Mouse (Mus musculus): ENCODE measurements around the gene Gm21897.
A peak's percentile ranks its signal among the peaks of the same experiment; 100 is the strongest.
"Not testable (repeated sequence)": the region's sequence is repeated elsewhere in the genome, so short reads cannot be mapped to it uniquely, and the experiment has no call there.

Gm21897 gene

DNA sequence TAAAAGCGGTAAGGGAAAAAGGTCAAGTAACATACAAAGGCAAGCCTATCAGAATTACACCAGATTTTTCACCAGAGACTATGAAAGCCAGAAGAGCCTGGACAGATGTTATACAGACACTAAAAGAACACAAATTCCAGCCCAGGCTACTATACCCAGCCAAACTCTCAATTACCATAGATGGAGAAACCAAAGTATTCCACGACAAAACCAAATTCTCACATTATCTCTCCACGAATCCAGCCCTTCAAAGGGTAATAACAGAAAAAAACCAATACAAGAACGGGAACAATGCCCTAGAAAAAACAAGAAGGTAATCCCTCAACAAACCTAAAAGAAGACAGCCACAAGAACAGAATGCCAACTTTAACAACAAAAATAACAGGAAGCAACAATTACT is at the start of gene Gm21897:
Gene Gm21897 (plus strand): TSS at position 301 of the 400 bp plus-strand sequence.
- DNase-seq: not testable (repeated sequence)

DNA sequence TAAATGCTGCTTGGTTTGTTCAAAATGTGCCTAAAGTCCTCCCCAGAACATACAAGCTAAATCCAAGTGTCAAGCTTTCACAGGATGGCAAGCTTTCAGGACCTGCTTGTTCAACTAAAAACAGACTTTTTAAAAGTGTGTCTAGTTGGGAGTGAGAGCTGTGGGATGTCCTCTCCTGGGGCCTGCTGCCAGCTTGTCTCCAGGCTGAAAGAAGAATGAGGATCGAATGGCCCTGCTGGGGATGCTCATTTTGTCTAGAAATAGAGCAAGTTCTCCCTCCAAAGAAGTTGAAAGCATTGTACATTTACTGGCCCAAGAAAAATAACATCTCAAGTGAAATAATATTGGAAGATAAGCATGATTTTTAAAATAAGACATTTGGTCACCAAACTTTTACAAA is 45.0 kb upstream of the Gm21897 start:
- DNase-seq: no peak

DNA sequence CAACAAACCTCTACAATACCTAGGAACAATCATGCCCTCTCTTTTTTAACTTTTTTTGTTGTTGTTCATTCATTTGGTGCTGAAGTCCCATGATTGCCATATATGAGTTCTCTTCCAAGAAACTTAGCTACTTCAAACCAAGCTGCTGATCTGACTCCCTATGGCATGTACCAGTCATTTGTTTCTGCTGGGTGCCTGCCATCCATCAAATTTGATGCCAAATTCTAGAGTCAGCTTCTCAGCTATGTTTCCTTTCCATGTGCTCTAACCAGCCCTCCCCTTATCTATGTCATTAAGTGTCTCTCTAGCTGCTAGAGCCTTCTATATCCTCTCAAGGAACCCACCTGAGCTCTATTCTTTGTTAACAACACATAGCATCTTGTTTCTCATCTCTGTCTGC is 39.8 kb upstream of the Gm21897 start:
- DNase-seq: no peak

DNA sequence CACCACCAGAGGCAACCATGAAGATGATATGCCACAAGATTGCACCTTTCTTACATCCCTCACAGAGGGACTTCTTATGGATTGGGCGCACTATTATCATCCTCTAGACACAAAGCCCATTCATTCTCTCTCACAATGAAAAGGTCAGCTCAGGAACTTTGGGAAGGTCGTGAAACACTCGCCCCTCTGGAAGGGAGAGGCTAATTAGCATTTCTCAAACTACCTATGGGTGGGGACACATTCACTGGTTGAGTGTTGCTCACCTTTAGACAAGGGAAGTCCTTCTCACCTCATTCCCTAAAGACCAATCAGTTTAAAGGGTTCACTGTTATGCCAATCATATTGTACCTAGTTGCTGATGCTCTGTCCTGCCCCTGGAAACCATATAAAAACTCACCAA is 24.2 kb upstream of the Gm21897 start:
- no peak for DNase-seq

DNA sequence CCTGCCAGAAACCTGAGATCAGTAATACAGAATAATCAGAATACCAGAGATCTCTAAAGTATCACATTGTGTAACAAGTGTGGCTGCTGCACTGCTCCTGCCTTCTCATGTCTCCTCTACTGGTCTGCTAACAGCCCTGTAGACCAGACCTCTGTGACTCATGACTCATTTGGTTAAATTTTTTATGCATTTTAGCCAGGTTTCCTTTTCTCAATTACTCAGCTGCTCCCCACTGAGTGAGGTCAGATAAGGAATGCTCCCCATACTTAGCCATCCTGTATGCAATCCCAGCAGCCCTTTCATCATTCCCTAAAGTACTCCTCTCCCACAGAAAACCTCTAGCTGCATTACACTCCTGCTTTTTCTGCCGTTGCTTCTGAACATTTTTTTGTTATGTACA is 23.0 kb upstream of the Gm21897 start:
- DNase-seq: no peak

DNA sequence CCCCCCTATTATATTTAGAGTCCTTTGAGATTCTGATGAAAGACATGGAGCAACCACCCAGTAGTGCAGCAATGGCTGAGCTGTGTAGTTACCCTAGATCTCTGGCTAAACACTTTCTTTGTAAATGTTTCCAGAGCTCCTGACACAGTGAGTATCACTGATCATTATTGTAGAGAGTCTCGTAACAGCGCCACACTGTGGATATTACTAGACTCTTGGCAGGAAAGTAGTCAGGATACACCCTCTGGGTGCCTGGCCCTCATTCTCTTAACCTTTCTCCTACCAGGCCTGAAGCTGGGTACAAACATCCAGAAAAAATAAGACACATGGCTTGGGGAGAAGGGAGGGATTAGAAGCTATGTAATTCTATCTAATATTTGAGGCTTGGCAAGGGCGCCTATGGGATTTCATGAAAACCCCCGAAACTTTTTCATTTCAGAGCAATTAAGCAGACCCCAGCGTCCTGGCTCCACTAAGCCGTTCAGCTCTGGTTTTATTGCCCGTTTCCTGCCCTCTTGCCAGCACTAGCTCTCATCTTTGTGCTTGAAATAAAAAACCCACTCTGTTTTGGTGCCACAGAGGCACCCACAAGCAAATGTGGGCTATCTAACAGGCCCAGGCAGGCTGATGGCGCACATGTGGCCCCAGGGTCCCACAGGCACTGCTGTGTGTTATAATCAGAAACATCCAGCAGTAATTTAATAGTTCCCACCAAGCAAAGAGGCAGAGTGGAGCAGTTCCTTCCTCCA is 22.2 kb upstream of the Gm21897 start:
- peak; percentile 43 for DNase-seq

DNA sequence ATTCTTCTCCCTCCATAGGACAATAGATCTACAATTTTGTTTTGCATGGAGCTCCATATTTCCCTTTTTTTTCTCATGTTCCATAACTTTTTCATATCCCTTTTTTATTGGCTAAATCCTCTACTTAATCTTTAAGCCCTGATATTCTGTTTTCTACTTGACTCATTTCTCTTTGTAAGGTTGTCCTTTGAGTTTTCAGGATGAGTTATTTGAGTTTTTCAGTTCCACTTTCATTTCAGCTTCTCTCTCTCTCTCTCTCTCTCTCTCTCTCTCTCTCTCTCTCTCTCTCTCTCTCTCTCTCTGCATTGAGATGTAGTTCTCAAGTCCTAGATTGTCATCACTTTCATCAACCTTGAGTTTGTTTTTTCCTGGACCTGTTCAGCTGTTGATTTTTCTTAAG is 17.3 kb downstream of the Gm21897 start:
- no peak for DNase-seq

DNA sequence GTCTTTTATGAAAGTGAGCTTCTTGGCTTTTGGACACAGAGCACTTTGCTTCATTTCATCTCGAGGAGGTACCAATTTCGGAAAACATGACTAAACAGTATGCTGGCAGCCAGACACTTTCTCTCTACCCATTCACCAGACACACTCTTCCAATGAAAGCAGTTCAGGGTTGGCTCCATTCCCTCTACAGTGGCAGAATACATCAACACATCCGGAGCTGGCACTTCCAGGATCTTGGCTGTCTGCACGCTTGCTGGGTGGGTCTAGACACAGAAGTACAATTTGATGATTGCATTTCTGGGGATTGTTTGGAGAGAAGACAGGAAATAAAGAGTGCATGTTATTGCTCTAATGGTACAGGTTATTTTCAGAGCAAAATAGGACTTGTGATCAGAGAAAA is 21.8 kb downstream of the Gm21897 start:
- DNase-seq: no peak

DNA sequence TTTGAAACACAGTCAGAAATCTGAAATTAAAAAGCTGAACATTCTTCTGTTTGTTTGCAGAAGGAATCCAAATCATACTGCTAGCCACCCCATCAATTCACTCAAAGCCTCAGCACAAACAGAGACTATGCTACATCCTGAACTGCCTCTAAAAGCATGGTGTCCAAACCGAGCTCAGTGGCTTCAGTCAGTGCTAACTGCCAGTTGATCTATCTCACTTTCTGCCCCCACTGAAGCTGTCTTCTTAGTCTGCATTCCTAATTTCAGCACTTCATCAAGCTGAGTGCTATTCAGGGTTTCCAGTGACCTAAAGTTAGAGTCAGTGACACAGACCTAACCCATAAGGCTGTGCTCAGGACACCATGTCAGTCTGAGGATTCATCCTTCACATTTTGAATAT is 28.8 kb downstream of the Gm21897 start:
- no peak for DNase-seq

DNA sequence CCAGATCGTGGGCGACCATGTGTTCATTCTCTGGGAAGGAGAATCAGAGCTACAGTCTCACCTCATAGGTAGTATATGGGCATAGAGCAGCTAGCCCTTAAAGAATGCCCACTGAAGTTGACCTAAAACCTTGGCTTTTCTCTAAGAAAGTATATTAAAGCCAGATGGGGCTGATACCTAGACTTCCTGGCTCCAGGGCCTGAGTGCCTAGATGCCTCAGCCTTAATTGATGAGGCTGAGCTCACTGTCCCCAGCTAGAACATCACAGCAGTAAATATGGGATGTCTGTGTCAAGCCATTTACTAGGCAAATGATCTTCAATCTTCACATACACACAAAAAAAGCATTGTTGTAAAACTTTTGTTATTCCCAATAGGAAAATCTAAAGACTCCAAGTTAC is 32.1 kb downstream of the Gm21897 start:
- no peak for DNase-seq

DNA sequence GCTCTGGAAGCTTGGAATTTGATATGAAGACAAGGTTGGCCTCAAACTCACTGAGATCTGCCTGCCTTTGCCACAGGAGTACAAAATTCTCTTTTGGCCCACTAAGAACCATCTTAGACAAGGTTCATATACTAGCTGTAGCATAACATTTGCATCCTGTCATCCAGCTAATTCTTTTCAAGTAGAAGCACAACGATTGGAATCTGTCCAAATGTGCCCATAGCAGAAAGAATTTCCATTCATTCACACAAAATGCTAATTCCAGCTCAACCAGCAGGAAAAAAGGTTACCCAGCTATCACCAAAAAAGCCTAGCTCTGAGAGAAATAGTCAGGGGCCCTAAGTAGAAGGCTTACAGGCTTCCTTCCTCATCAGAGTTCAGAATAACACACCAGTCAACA is 34.0 kb downstream of the Gm21897 start:
- no peak for DNase-seq

DNA sequence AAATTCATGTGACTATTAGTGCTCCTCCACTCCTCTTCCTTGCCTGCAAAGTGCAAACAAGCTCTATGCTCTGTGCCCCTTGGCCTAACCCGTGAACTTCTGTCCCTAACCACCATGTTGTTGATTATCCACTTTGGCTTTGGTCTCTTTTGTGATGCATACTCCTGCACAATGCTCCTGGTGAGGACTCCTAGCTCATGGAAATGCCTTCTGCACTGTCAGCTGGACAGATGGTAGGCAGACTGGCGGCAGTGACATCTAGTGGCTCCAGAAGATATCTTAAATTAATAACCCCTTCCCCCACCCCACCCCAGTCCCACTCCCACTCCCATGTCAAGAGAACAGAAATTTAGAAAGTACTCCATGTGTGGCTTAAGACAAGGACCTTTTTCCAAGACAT is 35.1 kb downstream of the Gm21897 start:
- DNase-seq: peak; percentile 1

DNA sequence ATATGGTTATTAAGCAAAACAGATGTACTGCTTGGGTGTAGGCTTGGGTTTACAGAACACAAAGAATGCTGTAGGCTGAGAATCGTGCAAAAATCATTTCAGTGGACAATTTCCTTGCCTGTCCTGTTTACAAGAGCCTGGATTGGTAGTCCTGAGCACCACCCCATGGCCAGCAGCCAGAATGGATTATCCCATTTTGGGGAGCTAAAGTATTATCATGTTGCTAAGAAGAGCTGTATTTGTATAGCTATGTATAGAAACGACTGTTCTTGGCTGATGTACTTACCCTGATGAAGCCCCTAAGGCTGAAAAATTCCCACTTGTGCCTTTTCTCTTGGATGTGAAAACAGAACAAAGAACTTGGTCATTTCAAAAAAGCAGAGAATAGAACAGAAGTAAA is 37.6 kb downstream of the Gm21897 start:
- no peak for DNase-seq

DNA sequence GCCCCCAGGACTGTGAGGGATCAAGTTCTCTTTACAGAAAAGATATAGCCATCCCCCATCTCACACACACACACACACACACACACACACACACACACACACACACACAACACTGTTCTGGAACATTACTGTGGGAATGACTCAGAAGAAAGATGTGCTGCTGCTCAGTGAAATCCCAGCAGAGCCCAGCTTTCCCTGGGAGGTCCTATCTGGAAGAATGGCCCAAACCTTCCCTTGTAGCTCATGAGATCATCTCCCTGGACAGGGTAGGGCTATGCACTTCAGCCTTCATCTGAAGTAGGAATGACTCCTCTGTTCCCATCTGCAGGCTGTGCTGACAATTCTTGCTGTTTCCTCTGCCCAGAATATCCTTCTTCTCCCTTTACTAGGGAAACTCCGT is 38.1 kb downstream of the Gm21897 start:
- DNase-seq: no peak

DNA sequence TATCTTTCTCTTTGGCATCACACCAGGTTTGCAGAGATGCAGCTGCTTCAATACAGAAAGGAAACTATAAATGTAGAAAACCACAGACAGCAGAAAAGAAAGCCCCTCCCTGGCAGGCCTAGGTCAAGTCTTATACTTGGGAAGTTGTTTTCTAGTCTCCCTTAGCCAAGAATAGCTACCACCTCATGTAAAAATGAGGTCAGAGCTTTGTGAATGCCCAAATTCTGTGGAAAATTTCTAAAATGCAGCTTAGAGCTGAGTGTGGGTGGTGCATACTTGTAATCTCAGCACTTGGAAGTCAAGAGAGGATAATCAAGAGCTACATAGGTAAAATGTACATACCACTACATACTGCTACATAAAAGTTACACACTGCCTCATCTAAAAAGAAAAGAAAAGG is 40.5 kb downstream of the Gm21897 start:
- DNase-seq: no peak

DNA sequence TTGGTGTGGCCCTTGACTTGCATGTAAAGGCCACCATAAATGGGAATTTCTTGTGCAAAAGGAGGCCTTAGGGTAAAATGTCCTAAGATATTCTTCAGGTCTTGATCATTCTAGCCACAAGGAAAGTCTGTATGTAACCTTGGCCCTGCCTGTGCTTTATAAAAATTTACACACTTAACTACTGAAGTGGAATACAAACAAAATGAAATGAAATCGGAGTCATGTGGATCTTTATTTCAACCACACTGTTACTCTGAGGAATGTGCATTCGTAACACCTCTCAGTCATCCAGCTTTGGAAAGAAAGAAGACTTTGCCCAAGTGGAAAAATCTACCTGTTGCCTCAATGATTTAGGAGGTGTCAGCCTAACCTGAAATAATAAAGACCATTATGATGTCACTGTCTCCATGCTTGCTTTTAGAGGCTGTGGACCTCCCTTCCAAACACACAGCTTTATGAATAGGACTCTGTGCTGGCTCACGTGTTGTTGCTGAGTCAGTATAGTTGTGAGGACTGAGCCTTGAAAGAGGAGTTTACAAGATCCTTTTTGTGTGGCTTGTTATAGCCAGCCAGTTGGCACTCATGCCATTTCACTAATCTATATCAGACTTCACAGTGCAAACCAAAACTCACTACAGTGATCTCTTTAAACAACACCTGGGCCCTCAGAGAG is 42.0 kb downstream of the Gm21897 start:
- no peak for DNase-seq

DNA sequence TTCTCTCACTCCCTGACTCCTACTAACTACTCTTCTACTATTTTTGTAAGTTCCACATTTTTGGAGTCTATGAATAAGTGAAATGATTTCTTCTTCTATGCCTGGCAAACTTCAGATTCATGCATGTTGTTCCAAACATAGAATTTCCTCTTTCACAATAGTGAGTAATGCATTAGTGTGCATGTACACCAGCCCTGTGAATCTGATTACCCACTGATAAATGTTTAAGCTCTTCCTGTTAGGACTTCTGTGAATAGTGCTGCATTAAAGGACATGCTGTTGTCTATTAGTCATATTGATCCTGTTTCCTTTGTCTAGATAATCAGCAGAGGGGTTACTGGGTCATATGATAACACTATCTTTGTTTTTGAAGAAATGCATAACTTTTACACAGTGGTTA is 43.6 kb downstream of the Gm21897 start:
- DNase-seq: no peak

Measured in retina, postnatal 1 day (tissue).